Mouse (Mus musculus): ENCODE measurements around the gene E030018B13Rik.

The E030018B13Rik gene

GRCm38 (mm10) chr7:63917693-63918092, 1.0 kb downstream of the E030018B13Rik start:
- no peak for DNase-seq (ENCODE audit: low spot score)

- DNase-seq (ENCODE audit: low spot score), result no peak
Measured at GRCm38 (mm10) chr7:63918771-63919768, 2.4 kb downstream of the E030018B13Rik start.

- DNase-seq (ENCODE audit: low spot score), result no peak
Measured at GRCm38 (mm10) chr7:63921909-63922562, 5.4 kb downstream of the E030018B13Rik start.

- DNase-seq (ENCODE audit: low spot score), result no peak
Measured at GRCm38 (mm10) chr7:63922571-63922970, 5.9 kb downstream of the E030018B13Rik start.

- no peak for DNase-seq (ENCODE audit: low spot score)
Measured at GRCm38 (mm10) chr7:63922975-63923374, 6.3 kb downstream of the E030018B13Rik start.

- DNase-seq (ENCODE audit: low spot score), result no peak
Measured at GRCm38 (mm10) chr7:63924151-63924550, 7.5 kb downstream of the E030018B13Rik start.

- DNase-seq (ENCODE audit: low spot score), result no peak
Measured at GRCm38 (mm10) chr7:63924747-63925412, 8.2 kb downstream of the E030018B13Rik start.

- DNase-seq (ENCODE audit: low spot score), result no peak
Measured at GRCm38 (mm10) chr7:63925413-63926360, 9.0 kb downstream of the E030018B13Rik start.

- no peak for DNase-seq (ENCODE audit: low spot score)
Measured at GRCm38 (mm10) chr7:63926492-63926891, 9.8 kb downstream of the E030018B13Rik start.

GRCm38 (mm10) chr7:63927121-63927520, 10.5 kb downstream of the E030018B13Rik start:
- DNase-seq (ENCODE audit: low spot score), result no peak

- DNase-seq (ENCODE audit: low spot score), result no peak
Measured at GRCm38 (mm10) chr7:63929080-63929479, 12.4 kb downstream of the E030018B13Rik start.

GRCm38 (mm10) chr7:63930132-63930531, 13.5 kb downstream of the E030018B13Rik start:
- DNase-seq (ENCODE audit: low spot score), result no peak

GRCm38 (mm10) chr7:63930766-63931165, 14.1 kb downstream of the E030018B13Rik start:
- no peak for DNase-seq (ENCODE audit: low spot score)

GRCm38 (mm10) chr7:63932461-63932860, 15.8 kb downstream of the E030018B13Rik start:
- DNase-seq (ENCODE audit: low spot score), result no peak

GRCm38 (mm10) chr7:63933905-63934304, 17.2 kb downstream of the E030018B13Rik start:
- no peak for DNase-seq (ENCODE audit: low spot score)

- DNase-seq (ENCODE audit: low spot score), result no peak
Measured at GRCm38 (mm10) chr7:63934530-63934929, 17.9 kb downstream of the E030018B13Rik start.

GRCm38 (mm10) chr7:63935809-63936187, 19.1 kb downstream of the E030018B13Rik start:
- DNase-seq (ENCODE audit: low spot score), result no peak

GRCm38 (mm10) chr7:63936188-63936985, 19.7 kb downstream of the E030018B13Rik start:
- peak; percentile 68 for DNase-seq (ENCODE audit: low spot score)

- DNase-seq (ENCODE audit: low spot score), result no peak
Measured at GRCm38 (mm10) chr7:63936986-63937235, 20.3 kb downstream of the E030018B13Rik start.

GRCm38 (mm10) chr7:63937236-63938065, 20.8 kb downstream of the E030018B13Rik start:
- peak; percentile 82 for DNase-seq (ENCODE audit: low spot score)
